Comparison of ENCODE assay signal across 9 mouse cellular contexts in genomic region chr11:37046671-37047070, GRCm38 (mm10).
DNase-seq lines count a peak whose midpoint lies in the region; ATAC-seq and TF ChIP-seq lines count a peak whose summit lies in the region.
"Had no signal": no experiment of that assay in that cellular context is flagged by ENCODE, and none has a peak within 500 bp of the region (broad histone marks: within the 10 kb centered on the region; RNA-seq: fewer than 3 reads in every experiment).

No protein-coding gene starts in this region.

- peak; percentile 25 for DNase-seq in A20 (ENCODE audit: low read depth, low spot score)
- peak; percentile 27 for DNase-seq in NIH3T3 (ENCODE audit: low read depth)
- DNase-seq in embryo, embryonic 11 days, result peak; percentile 10
- peak; percentile 37 for DNase-seq in right cerebral cortex, postnatal 4 days
- DNase-seq in forebrain, embryonic 10.5 days (ENCODE audit: extremely low spot score, low spot score), result no peak

- no peak overlapping the region for H3K27ac ChIP-seq in intestine, postnatal 0 days (ENCODE audit: low read depth, low read length)
- H3K27ac ChIP-seq in intestine, embryonic 16.5 days (ENCODE audit: low read length), result no peak overlapping the region
- H3K27ac ChIP-seq in forebrain, embryonic 10.5 days, result no peak overlapping the region
- H3K27ac ChIP-seq: midbrain, embryonic 12.5 days; stomach, embryonic 15.5 days had no signal

- no peak overlapping the region for H3K4me3 ChIP-seq in intestine, postnatal 0 days (ENCODE audit: low read depth, low read length)
- H3K4me3 ChIP-seq in intestine, embryonic 16.5 days (ENCODE audit: low read length), result no peak overlapping the region
- no peak overlapping the region for H3K4me3 ChIP-seq in forebrain, embryonic 10.5 days
- H3K4me3 ChIP-seq: midbrain, embryonic 12.5 days; stomach, embryonic 15.5 days had no signal

- peak; percentile 69 for TF ChIP-seq CTCF in intestine, postnatal 0 days (IDR thresholded peaks at IDR 0.05; ENCODE audit: low read depth)

- H3K4me1 ChIP-seq in intestine, postnatal 0 days (replicated peaks; ENCODE audit: control insufficient read depth, insufficient read depth, low read length), result no peaks in the 10 kb centered on the region
- H3K4me1 ChIP-seq in intestine, embryonic 16.5 days (ENCODE audit: control insufficient read depth, insufficient read depth, low read length), result no peaks in the 10 kb centered on the region
- H3K4me1 ChIP-seq in forebrain, embryonic 10.5 days, result peaks cover 19% of the 10 kb centered on the region
- H3K4me1 ChIP-seq: stomach, embryonic 15.5 days had no signal

- H3K9me3 ChIP-seq in intestine, postnatal 0 days (ENCODE audit: control insufficient read depth), result no peaks in the 10 kb centered on the region
- H3K9me3 ChIP-seq in intestine, embryonic 16.5 days (ENCODE audit: control insufficient read depth, low read length), result no peaks in the 10 kb centered on the region
- no peaks in the 10 kb centered on the region for H3K9me3 ChIP-seq in forebrain, embryonic 10.5 days
- H3K9me3 ChIP-seq: midbrain, embryonic 12.5 days; stomach, embryonic 15.5 days had no signal

- no peak for ATAC-seq in intestine, postnatal 0 days
- no peak for ATAC-seq in intestine, embryonic 16.5 days

- H3K27me3 ChIP-seq in intestine, postnatal 0 days (replicated peaks; ENCODE audit: control insufficient read depth, insufficient read depth, low read length), result no peaks in the 10 kb centered on the region
- H3K27me3 ChIP-seq in intestine, embryonic 16.5 days (replicated peaks; ENCODE audit: control insufficient read depth, insufficient read depth, low read length), result no peaks in the 10 kb centered on the region
- no peaks in the 10 kb centered on the region; the same call in 1 of the 2 replicates for H3K27me3 ChIP-seq in forebrain, embryonic 10.5 days (ENCODE audit: poor library complexity, severe bottlenecking)
- H3K27me3 ChIP-seq: midbrain, embryonic 12.5 days; stomach, embryonic 15.5 days had no signal

- 63% methylated on average over 5 of the region's 5 CpGs for WGBS in intestine, postnatal 0 days
- WGBS in intestine, embryonic 16.5 days, result 64% methylated on average over 5 of the region's 5 CpGs
- whole genome bisulfite sequencing in forebrain, embryonic 10.5 days, result 62% methylated on average over 5 of the region's 5 CpGs

- H3K4me2 ChIP-seq in intestine, postnatal 0 days (replicated peaks; ENCODE audit: low read depth), result no peak overlapping the region
- no peak overlapping the region for H3K4me2 ChIP-seq in intestine, embryonic 16.5 days (ENCODE audit: low read depth, low read length)
- H3K4me2 ChIP-seq: midbrain, embryonic 12.5 days; stomach, embryonic 15.5 days had no signal

- H3K9ac ChIP-seq in intestine, postnatal 0 days (ENCODE audit: low read depth, low read length), result no peak overlapping the region
- H3K9ac ChIP-seq in intestine, embryonic 16.5 days (ENCODE audit: low read depth, low read length), result no peak overlapping the region
- H3K9ac ChIP-seq: midbrain, embryonic 12.5 days; stomach, embryonic 15.5 days had no signal

- no peaks in the 10 kb centered on the region for H3K36me3 ChIP-seq in intestine, postnatal 0 days (ENCODE audit: control insufficient read depth, insufficient read depth)
- H3K36me3 ChIP-seq in intestine, embryonic 16.5 days (ENCODE audit: control insufficient read depth, insufficient read depth, low read length), result no peaks in the 10 kb centered on the region
- H3K36me3 ChIP-seq in forebrain, embryonic 10.5 days (replicated peaks), result no peaks in the 10 kb centered on the region
- H3K36me3 ChIP-seq: midbrain, embryonic 12.5 days; stomach, embryonic 15.5 days had no signal
